Comparison of ENCODE assay signal across 9 mouse cellular contexts in the genomic region with DNA sequence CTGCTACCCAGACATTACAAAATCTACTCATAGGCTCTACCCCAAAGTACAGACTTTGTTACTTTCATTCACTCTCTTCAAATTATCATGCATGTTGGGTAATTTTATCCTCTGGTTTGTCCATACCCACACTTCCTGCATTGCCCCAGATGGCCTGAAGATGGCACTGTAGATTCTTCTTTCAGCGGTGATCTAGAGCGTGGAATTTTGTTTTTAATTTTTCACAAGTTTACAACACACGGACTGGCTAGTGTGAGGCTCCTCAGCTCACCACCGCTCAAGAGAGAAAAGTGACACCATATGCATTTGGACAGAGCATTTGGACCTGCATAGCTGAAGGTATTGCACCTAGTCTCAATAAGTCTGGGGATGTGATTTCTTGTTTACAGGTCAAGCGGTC.
DNase-seq lines count a peak whose midpoint lies in the region; ATAC-seq and TF ChIP-seq lines count a peak whose summit lies in the region.
"Had no signal": no experiment of that assay in that cellular context is flagged by ENCODE, and none has a peak within 500 bp of the region (broad histone marks: within the 10 kb centered on the region; RNA-seq: fewer than 3 reads in every experiment).

No protein-coding gene starts in this region.

- H3K79me2 ChIP-seq in liver, adult 2 months (ENCODE audit: control insufficient read depth, insufficient read depth, low read length): peaks cover 17% of the 10 kb centered on the region; the same call in 1 of the 2 replicates

- 0 out of 2 replicates have a peak, but pooled peaks cover 3% of the 10 kb centered on the region for H3K4me1 ChIP-seq in liver, adult 2 months (ENCODE audit: control insufficient read depth, insufficient read depth, low read length)
- H3K4me1 ChIP-seq in liver, embryonic 12.5 days: no peaks in the 10 kb centered on the region
- no peaks in the 10 kb centered on the region for H3K4me1 ChIP-seq in intestine, embryonic 16.5 days (ENCODE audit: control insufficient read depth, insufficient read depth, low read length)

- no peak for TF ChIP-seq POLR2A in liver, adult 2 months (IDR thresholded peaks at IDR 0.05; ENCODE audit: extremely low read depth, insufficient read depth, low read length)

- H3K36me3 ChIP-seq in liver, adult 2 months (ENCODE audit: control insufficient read depth, insufficient read depth, low read length): peaks cover 5% of the 10 kb centered on the region
- H3K36me3 ChIP-seq in liver, embryonic 12.5 days: no peaks in the 10 kb centered on the region
- H3K36me3 ChIP-seq in intestine, embryonic 16.5 days (ENCODE audit: control insufficient read depth, insufficient read depth, low read length): no peaks in the 10 kb centered on the region
- H3K36me3 ChIP-seq: lung, embryonic 15.5 days had no signal

- no peak for ATAC-seq in liver, embryonic 12.5 days
- ATAC-seq in intestine, embryonic 16.5 days: 0 out of 2 replicates have a peak, but pooled peaks have one; percentile 17
- ATAC-seq in monocyte, adult 5-6 weeks (replicated peaks; ENCODE audit: insufficient number of reproducible peaks, low FRiP score, low TSS enrichment, poor library complexity, severe bottlenecking): peak; percentile 62

- intact Hi-C loops in left cerebral cortex, postnatal 36 days (cut with DNase I): loop anchor here (5.0 kb wide), 1 partner anchor 885 kb away; the partner anchor contains the start of gene Samd5

- H3K4me2 ChIP-seq in liver, embryonic 12.5 days: no peak overlapping the region
- H3K4me2 ChIP-seq in intestine, embryonic 16.5 days (ENCODE audit: low read depth, low read length): no peak overlapping the region
- H3K4me2 ChIP-seq: lung, embryonic 15.5 days had no signal

- peak; percentile 54 for TF ChIP-seq CTCF in liver, adult 2 months (IDR thresholded peaks at IDR 0.05; ENCODE audit: low read depth, low read length)

- H3K9me3 ChIP-seq in liver, embryonic 12.5 days (replicated peaks): no peaks in the 10 kb centered on the region
- H3K9me3 ChIP-seq in intestine, embryonic 16.5 days (ENCODE audit: control insufficient read depth, low read length): no peaks in the 10 kb centered on the region
- H3K9me3 ChIP-seq: lung, embryonic 15.5 days had no signal

- H3K9ac ChIP-seq in liver, adult 2 months (ENCODE audit: low read depth, low read length): no peak overlapping the region
- no peak overlapping the region for H3K9ac ChIP-seq in liver, embryonic 12.5 days
- no peak overlapping the region for H3K9ac ChIP-seq in intestine, embryonic 16.5 days (ENCODE audit: low read depth, low read length)
- H3K9ac ChIP-seq: lung, embryonic 15.5 days had no signal

- no peaks in the 10 kb centered on the region for H3K27me3 ChIP-seq in liver, adult 2 months (ENCODE audit: control insufficient read depth, insufficient read depth, low read length)
- no peaks in the 10 kb centered on the region for H3K27me3 ChIP-seq in liver, embryonic 12.5 days (replicated peaks)
- no peaks in the 10 kb centered on the region for H3K27me3 ChIP-seq in intestine, embryonic 16.5 days (replicated peaks; ENCODE audit: control insufficient read depth, insufficient read depth, low read length)
- H3K27me3 ChIP-seq: lung, embryonic 15.5 days had no signal

- H3K27ac ChIP-seq in liver, adult 2 months (replicated peaks; ENCODE audit: insufficient read depth, low read depth, low read length): no peak overlapping the region
- H3K27ac ChIP-seq in liver, embryonic 12.5 days: no peak overlapping the region
- H3K27ac ChIP-seq in intestine, embryonic 16.5 days (ENCODE audit: low read length): no peak overlapping the region
- H3K27ac ChIP-seq: lung, embryonic 15.5 days had no signal

- 46% methylated on average over 5 of the region's 5 CpGs for WGBS in liver, adult 2 months
- WGBS in liver, embryonic 12.5 days (ENCODE audit: insufficient replicate concordance): 60% methylated on average over 5 of the region's 5 CpGs
- 54% methylated on average over 5 of the region's 5 CpGs for WGBS in intestine, embryonic 16.5 days

- H3K4me3 ChIP-seq in liver, adult 2 months (ENCODE audit: insufficient read depth, low read depth, low read length): no peak overlapping the region
- no peak overlapping the region for H3K4me3 ChIP-seq in liver, embryonic 12.5 days
- no peak overlapping the region for H3K4me3 ChIP-seq in intestine, embryonic 16.5 days (ENCODE audit: low read length)
- H3K4me3 ChIP-seq: lung, embryonic 15.5 days had no signal

- peak; percentile 38 for DNase-seq in liver, adult 2 months (ENCODE audit: extremely low read depth, low read depth, low spot score)
- DNase-seq in brain, adult 2 months (ENCODE audit: low read depth, low spot score): peak; percentile 69
- DNase-seq in frontal cortex, postnatal 25 days (ENCODE audit: low spot score in 2 of 2): peak; percentile 63 to 65
- peak; percentile 62 to 72 for DNase-seq in left cerebral cortex, postnatal 36 days (ENCODE audit: low spot score in 2 of 2)
- no peak for DNase-seq in T-cell, adult 2 months (ENCODE audit: low spot score)
